9 mouse cellular contexts compared by ENCODE assay signal in genomic region chrX:137141669-137142068, GRCm38 (mm10). TPM values are rescaled to one million over a fixed set of nuclear protein-coding genes. Genes with fewer than 3 reads are reported as not detected.
DNase-seq lines count a peak whose midpoint lies in the region; ATAC-seq and TF ChIP-seq lines count a peak whose summit lies in the region.
"Had no signal": no experiment of that assay in that cellular context is flagged by ENCODE, and none has a peak within 500 bp of the region (broad histone marks: within the 10 kb centered on the region; RNA-seq: fewer than 3 reads in every experiment).

No protein-coding gene starts in this region.

- no peak for TF ChIP-seq EP300 in liver, postnatal 0 days (IDR thresholded peaks at IDR 0.05; ENCODE audit: low read depth)

- whole genome bisulfite sequencing in heart, embryonic 11.5 days (ENCODE audit: insufficient replicate concordance) = 20% methylated on average over 6 of the region's 6 CpGs
- WGBS in kidney, embryonic 16.5 days = 21% methylated on average over 6 of the region's 6 CpGs
- WGBS in liver, postnatal 0 days (ENCODE audit: insufficient replicate concordance) = 13% methylated on average over 6 of the region's 6 CpGs

- peak; percentile 75 for TF ChIP-seq CTCF in liver, postnatal 0 days (IDR thresholded peaks at IDR 0.05; ENCODE audit: low read depth)

- H3K36me3 ChIP-seq in heart, embryonic 11.5 days (ENCODE audit: control insufficient read depth, insufficient read depth, low read length) = no peaks in the 10 kb centered on the region
- no peaks in the 10 kb centered on the region for H3K36me3 ChIP-seq in kidney, embryonic 16.5 days (ENCODE audit: insufficient read depth, low read length)
- H3K36me3 ChIP-seq in liver, postnatal 0 days (replicated peaks; ENCODE audit: insufficient read depth, low read length) = no peaks in the 10 kb centered on the region
- H3K36me3 ChIP-seq: limb, embryonic 13.5 days had no signal

- no peaks in the 10 kb centered on the region for H3K27me3 ChIP-seq in heart, embryonic 11.5 days (ENCODE audit: control insufficient read depth, insufficient read depth, low read length)
- peaks cover 3% of the 10 kb centered on the region; the same call in 1 of the 2 replicates for H3K27me3 ChIP-seq in kidney, embryonic 16.5 days (ENCODE audit: insufficient read depth, low read length)
- H3K27me3 ChIP-seq in liver, postnatal 0 days (ENCODE audit: insufficient read depth, low read length) = 0 out of 2 replicates have a peak, but pooled peaks cover 2% of the 10 kb centered on the region
- H3K27me3 ChIP-seq: limb, embryonic 13.5 days had no signal

- no peaks in the 10 kb centered on the region for H3K9me3 ChIP-seq in heart, embryonic 11.5 days (replicated peaks; ENCODE audit: control insufficient read depth, low read length)
- no peaks in the 10 kb centered on the region for H3K9me3 ChIP-seq in kidney, embryonic 16.5 days (ENCODE audit: low read length)
- H3K9me3 ChIP-seq in liver, postnatal 0 days (ENCODE audit: low read length) = no peaks in the 10 kb centered on the region
- H3K9me3 ChIP-seq: limb, embryonic 13.5 days had no signal

- no peaks in the 10 kb centered on the region for H3K4me1 ChIP-seq in heart, embryonic 11.5 days (ENCODE audit: control insufficient read depth, insufficient read depth, low read length)
- no peaks in the 10 kb centered on the region for H3K4me1 ChIP-seq in kidney, embryonic 16.5 days (ENCODE audit: insufficient read depth, low read length)
- no peaks in the 10 kb centered on the region for H3K4me1 ChIP-seq in liver, postnatal 0 days (ENCODE audit: insufficient read depth)
- H3K4me1 ChIP-seq: limb, embryonic 13.5 days had no signal

- peak; percentile 42 for DNase-seq in heart, adult 8-10 months (ENCODE audit: low spot score)
- peak; percentile 15 for DNase-seq in c-Kit-negative CD71-positive TER-119-positive erythroid progenitor cells, embryonic 14.5 days (ENCODE audit: low read depth, low spot score)
- DNase-seq in fibroblast of lung, adult 2 months (ENCODE audit: low read depth) = peak; percentile 22
- peak; percentile 46 for DNase-seq in liver, postnatal 0 days
- peak; percentile 31 for DNase-seq in right cerebral cortex, postnatal 14 days

- H3K27ac ChIP-seq in heart, embryonic 11.5 days (ENCODE audit: low read depth, low read length) = no peak overlapping the region
- no peak overlapping the region for H3K27ac ChIP-seq in kidney, embryonic 16.5 days (ENCODE audit: low read length)
- no peak overlapping the region for H3K27ac ChIP-seq in liver, postnatal 0 days (ENCODE audit: low read depth)
- H3K27ac ChIP-seq: limb, embryonic 13.5 days had no signal

- no peak overlapping the region for H3K4me2 ChIP-seq in heart, embryonic 11.5 days
- no peak overlapping the region for H3K4me2 ChIP-seq in kidney, embryonic 16.5 days (replicated peaks; ENCODE audit: low read depth, low read length)
- no peak overlapping the region for H3K4me2 ChIP-seq in liver, postnatal 0 days (ENCODE audit: low read depth, low read length)
- H3K4me2 ChIP-seq: limb, embryonic 13.5 days had no signal

- ATAC-seq in heart, embryonic 11.5 days (replicated peaks; ENCODE audit: insufficient number of reproducible peaks, low FRiP score, low TSS enrichment) = no peak
- peak; percentile 63 for ATAC-seq in CD4-positive, CD25-positive, alpha-beta regulatory T cell, adult 4 months
- peak; percentile 49; the same call in 1 of the 2 replicates for ATAC-seq in kidney, embryonic 16.5 days (ENCODE audit: low FRiP score, low TSS enrichment)
- ATAC-seq in liver, postnatal 0 days = no peak

- no peak overlapping the region for H3K4me3 ChIP-seq in heart, embryonic 11.5 days (ENCODE audit: low read depth, low read length)
- no peak overlapping the region for H3K4me3 ChIP-seq in kidney, embryonic 16.5 days (ENCODE audit: low read length)
- no peak overlapping the region for H3K4me3 ChIP-seq in liver, postnatal 0 days (ENCODE audit: low read depth, low read length)
- H3K4me3 ChIP-seq: limb, embryonic 13.5 days had no signal

- H3K9ac ChIP-seq in heart, embryonic 11.5 days (ENCODE audit: low read depth, low read length) = no peak overlapping the region
- H3K9ac ChIP-seq in kidney, embryonic 16.5 days (replicated peaks; ENCODE audit: low read length) = no peak overlapping the region
- no peak overlapping the region for H3K9ac ChIP-seq in liver, postnatal 0 days (replicated peaks)
- H3K9ac ChIP-seq: limb, embryonic 13.5 days had no signal

RNA-seq across cellular contexts. Expression of gene Esx1, which starts 19.8 kb away (rescaled TPM):
- total RNA-seq in heart, adult 8-10 months (2022) = not detected
- not detected in 2 replicates for polyA plus RNA-seq in heart, embryonic 11.5 days (2014; fragmentation: Nextera tagmentation; extraction: Ambion mirVana)
- polyA plus RNA-seq in CD4-positive, CD25-positive, alpha-beta regulatory T cell, adult 4 months (2017; shearing (Covaris generic)) = not detected
- not detected in 2 replicates for polyA plus RNA-seq in kidney, embryonic 16.5 days (2015; fragmentation: Nextera tagmentation; extraction: Ambion mirVana)
- polyA plus RNA-seq in liver, postnatal 0 days (2015; fragmentation: Nextera tagmentation; extraction: Ambion mirVana) = not detected in 2 replicates
- polyA plus RNA-seq: limb, embryonic 13.5 days had no signal

Comparison
In these comparisons a context has a peak if more than half of its experiments do, and no peak if none do; other contexts are left out.
1. ATAC-seq: peak in CD4-positive, CD25-positive, alpha-beta regulatory T cell, adult 4 months (single experiment) and kidney, embryonic 16.5 days (single experiment); none in heart, embryonic 11.5 days (single experiment) and liver, postnatal 0 days (single experiment).
2. Peak in every context shown above with its lines, with median percentiles within 50 percentile points of each other: DNase-seq.